Mouse (Mus musculus): ENCODE measurements at regions not wholly inside any gene's neighbourhood (a gene's known extent, or its start where the extent isn't known, plus 50 kb on each side); places are given as distances from the start of the nearest gene placed in this dataset.

DNA sequence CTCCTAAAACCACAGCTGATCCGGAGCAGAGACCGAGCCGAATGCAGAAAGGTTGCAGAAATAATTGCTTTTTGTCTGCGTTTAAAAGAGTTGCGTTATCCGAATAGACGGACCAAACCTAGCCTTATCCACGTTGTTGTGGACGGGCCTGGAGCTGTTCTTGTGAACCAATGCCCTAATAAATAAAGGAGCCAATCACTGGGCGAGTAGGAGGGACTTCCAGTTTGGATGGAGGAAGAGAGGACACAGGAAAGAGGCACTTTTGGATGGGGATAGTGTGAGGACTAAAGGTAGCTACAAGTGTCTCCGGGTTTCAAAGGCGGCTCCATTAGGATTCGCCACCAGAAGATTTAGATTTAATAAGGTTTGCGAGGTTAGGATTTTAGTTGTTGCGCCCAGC, 69.4 kb upstream of the Arid2 start:
- no peaks in the 10 kb centered on the region for H3K36me3 ChIP-seq (ENCODE audit: control insufficient read depth, insufficient read depth)
- no peaks in the 10 kb centered on the region for H3K79me2 ChIP-seq (ENCODE audit: control insufficient read depth, insufficient read depth)
- H3K79me3 ChIP-seq (ENCODE audit: low read depth) = no peaks in the 10 kb centered on the region
- no peak overlapping the region for H3K4me3 ChIP-seq (ENCODE audit: insufficient read depth, poor library complexity, severe bottlenecking)
- no peak overlapping the region for H3ac ChIP-seq (ENCODE audit: control insufficient read depth, insufficient read length, low read depth)
- peaks cover 3% of the 10 kb centered on the region for H3K27me3 ChIP-seq (ENCODE audit: control insufficient read depth, insufficient read depth, insufficient read length)
- no peak for TF ChIP-seq MYOG (IDR thresholded peaks at IDR 0.05; ENCODE audit: control insufficient read depth, extremely low read depth, insufficient read length)
- TF ChIP-seq CTCF (IDR thresholded peaks at IDR 0.05; ENCODE audit: control insufficient read depth, insufficient read depth, insufficient read length) = no peak
- no peak for TF ChIP-seq FOSL1 (IDR thresholded peaks at IDR 0.05; ENCODE audit: insufficient read depth, low read length, poor library complexity, severe bottlenecking)
- TF ChIP-seq MYOD1 (IDR thresholded peaks at IDR 0.05; ENCODE audit: control insufficient read depth, insufficient read length, low read depth) = no peak
- no peak for TF ChIP-seq CEBPB (IDR thresholded peaks at IDR 0.05; ENCODE audit: low read depth)
- TF ChIP-seq MAX (IDR thresholded peaks at IDR 0.05) = no peak
- TF ChIP-seq USF1 (IDR thresholded peaks at IDR 0.05; ENCODE audit: low read depth) = no peak

- no peak overlapping the region for H3ac ChIP-seq (ENCODE audit: control insufficient read depth, insufficient read length, low read depth)
- TF ChIP-seq MYOG (IDR thresholded peaks at IDR 0.05; ENCODE audit: control insufficient read depth, extremely low read depth, insufficient read length) (no peak), CEBPB (IDR thresholded peaks at IDR 0.05; ENCODE audit: low read depth) (no peak), CTCF (IDR thresholded peaks at IDR 0.05; ENCODE audit: control insufficient read depth, insufficient read depth, insufficient read length) (no peak), MAX (IDR thresholded peaks at IDR 0.05) (no peak), FOSL1 (IDR thresholded peaks at IDR 0.05; ENCODE audit: insufficient read depth, low read length, poor library complexity, severe bottlenecking) (no peak), USF1 (IDR thresholded peaks at IDR 0.05; ENCODE audit: low read depth) (no peak), MYOD1 (IDR thresholded peaks at IDR 0.05; ENCODE audit: control insufficient read depth, insufficient read length, low read depth) (no peak)
- no peak overlapping the region for H3K4me3 ChIP-seq (ENCODE audit: insufficient read depth, poor library complexity, severe bottlenecking)
- H3K79me2 ChIP-seq (ENCODE audit: control insufficient read depth, insufficient read depth) = no peaks in the 10 kb centered on the region
- no peaks in the 10 kb centered on the region for H3K79me3 ChIP-seq (ENCODE audit: low read depth)
- H3K36me3 ChIP-seq (ENCODE audit: control insufficient read depth, insufficient read depth) = no peaks in the 10 kb centered on the region
- no peaks in the 10 kb centered on the region for H3K27me3 ChIP-seq (ENCODE audit: control insufficient read depth, insufficient read depth, insufficient read length)
Observed at GRCm38 (mm10) chr15:96219746-96220145, 67.6 kb upstream of the Arid2 start.

DNA sequence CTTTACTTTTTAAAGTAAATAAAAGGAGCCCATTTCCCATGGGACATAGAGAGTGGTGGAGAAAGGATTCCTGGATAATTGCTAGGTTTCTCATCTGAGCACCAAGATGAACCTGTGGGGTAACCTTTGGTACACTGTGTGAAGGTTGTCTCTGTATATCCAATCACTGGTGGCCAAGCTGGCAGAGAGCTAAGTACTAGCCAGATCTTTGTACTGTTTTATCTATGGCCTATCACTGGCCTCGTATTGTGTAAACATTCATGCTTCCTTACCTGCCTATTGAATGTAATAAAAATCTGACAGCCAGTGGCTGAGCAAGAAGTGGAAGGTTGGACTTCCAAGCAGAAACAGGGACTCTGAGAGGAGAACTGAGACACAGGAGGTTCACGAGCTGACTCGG, 55.3 kb upstream of the Arid2 start:
- H3K79me2 ChIP-seq (ENCODE audit: control insufficient read depth, insufficient read depth) = no peaks in the 10 kb centered on the region

DNA sequence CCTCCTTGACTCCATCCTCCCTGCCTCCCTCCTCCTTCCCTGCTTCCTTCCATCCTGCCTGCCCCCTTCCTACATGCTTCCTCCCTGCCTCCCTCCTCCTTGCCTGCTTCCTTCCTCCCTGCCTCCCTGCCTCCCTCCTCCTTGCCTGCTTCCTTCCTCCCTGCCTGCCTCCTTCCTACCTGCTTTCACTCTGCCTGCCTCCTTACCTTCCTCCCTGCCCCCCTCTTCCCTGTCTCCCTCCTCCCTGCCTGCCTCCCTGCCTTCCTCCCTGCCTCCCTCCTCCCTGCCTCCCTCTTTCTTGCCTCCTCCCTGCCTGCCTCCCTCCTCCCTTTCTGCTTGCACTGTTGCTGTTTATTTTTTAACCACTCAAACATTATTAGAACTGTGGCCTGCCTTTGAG, 54.2 kb upstream of the Arid2 start:
- TF ChIP-seq FOSL1 (IDR thresholded peaks at IDR 0.05; ENCODE audit: insufficient read depth, low read length, poor library complexity, severe bottlenecking) (no peak), USF1 (IDR thresholded peaks at IDR 0.05; ENCODE audit: low read depth) (no peak), MYOD1 (IDR thresholded peaks at IDR 0.05; ENCODE audit: control insufficient read depth, insufficient read length, low read depth) (no peak), MYOG (IDR thresholded peaks at IDR 0.05; ENCODE audit: control insufficient read depth, extremely low read depth, insufficient read length) (no peak), MAX (IDR thresholded peaks at IDR 0.05) (no peak), CEBPB (IDR thresholded peaks at IDR 0.05; ENCODE audit: low read depth) (no peak)
- Histone ChIP-seq H3K36me3 (ENCODE audit: control insufficient read depth, insufficient read depth) (no peaks in the 10 kb centered on the region), H3ac (ENCODE audit: control insufficient read depth, insufficient read length, low read depth) (no peak overlapping the region), H3K79me3 (ENCODE audit: low read depth) (no peaks in the 10 kb centered on the region), H3K4me3 (ENCODE audit: insufficient read depth, poor library complexity, severe bottlenecking) (no peak overlapping the region), H3K79me2 (ENCODE audit: control insufficient read depth, insufficient read depth) (no peaks in the 10 kb centered on the region), H3K27me3 (ENCODE audit: control insufficient read depth, insufficient read depth, insufficient read length) (peaks cover 9% of the 10 kb centered on the region)

More for the DNA sequence above, 55.3 kb upstream of the Arid2 start:
- Histone ChIP-seq H3K79me3 (ENCODE audit: low read depth) (no peaks in the 10 kb centered on the region), H3ac (ENCODE audit: control insufficient read depth, insufficient read length, low read depth) (no peak overlapping the region), H3K27me3 (ENCODE audit: control insufficient read depth, insufficient read depth, insufficient read length) (peaks cover 9% of the 10 kb centered on the region), H3K4me3 (ENCODE audit: insufficient read depth, poor library complexity, severe bottlenecking) (no peak overlapping the region), H3K36me3 (ENCODE audit: control insufficient read depth, insufficient read depth) (no peaks in the 10 kb centered on the region)
- TF ChIP-seq MYOD1 (IDR thresholded peaks at IDR 0.05; ENCODE audit: control insufficient read depth, insufficient read length, low read depth) (no peak), FOSL1 (IDR thresholded peaks at IDR 0.05; ENCODE audit: insufficient read depth, low read length, poor library complexity, severe bottlenecking) (no peak), CTCF (IDR thresholded peaks at IDR 0.05; ENCODE audit: control insufficient read depth, insufficient read depth, insufficient read length) (no peak), MYOG (IDR thresholded peaks at IDR 0.05; ENCODE audit: control insufficient read depth, extremely low read depth, insufficient read length) (no peak), MAX (IDR thresholded peaks at IDR 0.05) (no peak), USF1 (IDR thresholded peaks at IDR 0.05; ENCODE audit: low read depth) (no peak), CEBPB (IDR thresholded peaks at IDR 0.05; ENCODE audit: low read depth) (no peak)

DNA sequence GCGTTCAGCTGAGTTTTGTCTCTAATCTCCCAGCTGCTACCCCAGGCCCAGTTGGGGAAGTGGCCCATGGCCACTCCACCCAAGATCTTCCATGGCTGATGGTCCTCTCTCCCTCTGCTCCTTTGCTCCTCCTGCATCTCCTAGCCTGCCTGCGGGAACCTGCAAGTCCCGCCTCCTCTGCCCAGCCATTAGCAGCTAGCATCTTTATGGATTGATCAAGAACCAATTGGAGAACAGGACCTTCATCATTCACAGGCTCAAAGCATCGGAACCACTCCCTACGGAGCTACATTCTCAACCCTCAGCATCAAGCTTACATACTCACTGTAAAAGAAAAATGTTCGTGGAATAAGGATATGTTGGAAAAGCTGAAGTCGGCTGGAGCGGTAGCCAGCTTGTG, 52.5 kb upstream of the Arid2 start:
- Histone ChIP-seq H3K79me3 (ENCODE audit: low read depth) (no peaks in the 10 kb centered on the region), H3K27me3 (ENCODE audit: control insufficient read depth, insufficient read depth, insufficient read length) (peaks cover 9% of the 10 kb centered on the region), H3ac (ENCODE audit: control insufficient read depth, insufficient read length, low read depth) (no peak overlapping the region), H3K36me3 (ENCODE audit: control insufficient read depth, insufficient read depth) (no peaks in the 10 kb centered on the region), H3K4me3 (ENCODE audit: insufficient read depth, poor library complexity, severe bottlenecking) (no peak overlapping the region), H3K79me2 (ENCODE audit: control insufficient read depth, insufficient read depth) (no peaks in the 10 kb centered on the region)
- TF ChIP-seq MYOD1 (IDR thresholded peaks at IDR 0.05; ENCODE audit: control insufficient read depth, insufficient read length, low read depth) (no peak), MAX (IDR thresholded peaks at IDR 0.05) (no peak), CTCF (IDR thresholded peaks at IDR 0.05; ENCODE audit: control insufficient read depth, insufficient read depth, insufficient read length) (no peak), USF1 (IDR thresholded peaks at IDR 0.05; ENCODE audit: low read depth) (no peak), FOSL1 (IDR thresholded peaks at IDR 0.05; ENCODE audit: insufficient read depth, low read length, poor library complexity, severe bottlenecking) (no peak), MYOG (IDR thresholded peaks at IDR 0.05; ENCODE audit: control insufficient read depth, extremely low read depth, insufficient read length) (no peak), CEBPB (IDR thresholded peaks at IDR 0.05; ENCODE audit: low read depth) (no peak)

All from C2C12 (cell line).